Mouse (Mus musculus) midbrain, embryonic 11.5 days (tissue): ENCODE data around the gene Bmpr1a. TPM values are rescaled to one million over a fixed set of nuclear protein-coding genes. Genes with fewer than 3 reads are reported as not detected.

ENCODE experiments used
- ATAC-seq: fragments of 200-750 bp; cut with Nextera tagmentation; 2 replicates; pipeline ENCODE4 v1.8.0; 2017; ENCODE audit warnings: moderate TSS enrichment, moderate library complexity; ENCODE audit not compliant: low FRiP score
- DNase-seq: peaks from one replicate; pipeline ENCODE4 v3.0.0; 2015; ENCODE audit warnings: low spot score; ENCODE audit errors: missing footprints
- H3K27ac ChIP-seq: fragments of 300-500 bp; sonication (generic); 2 replicates; pipeline ENCODE4 v1.5.1; 2014; ENCODE audit warnings: low read depth, low read length
- H3K27me3 ChIP-seq: fragments of 300-500 bp; sonication (generic); 2 replicates; pipeline ENCODE4 v1.6.1; 2014; ENCODE audit warnings: mild to moderate bottlenecking, low read length, moderate library complexity, mixed read lengths; ENCODE audit not compliant: control insufficient read depth, insufficient read depth
- H3K36me3 ChIP-seq: fragments of 300-500 bp; sonication (generic); 2 replicates; pipeline ENCODE4 v1.6.1; 2014; ENCODE audit warnings: mild to moderate bottlenecking, low read length, moderate library complexity, mixed read lengths; ENCODE audit not compliant: control insufficient read depth, insufficient read depth
- H3K4me1 ChIP-seq: fragments of 300-500 bp; sonication (generic); 2 replicates; pipeline ENCODE4 v1.6.1; 2014; ENCODE audit warnings: low read length; ENCODE audit not compliant: control insufficient read depth, insufficient read depth
- H3K4me2 ChIP-seq: fragments of 300-500 bp; sonication (generic); 2 replicates; pipeline ENCODE4 v1.6.1; 2014; ENCODE audit warnings: mild to moderate bottlenecking, moderate library complexity
- H3K4me3 ChIP-seq: fragments of 300-500 bp; sonication (generic); 2 replicates; pipeline ENCODE4 v1.5.1; 2014; ENCODE audit warnings: low read depth, low read length
- H3K9ac ChIP-seq: fragments of 300-500 bp; sonication (generic); 2 replicates; pipeline ENCODE4 v1.6.1; 2014; ENCODE audit warnings: low read length
- H3K9me3 ChIP-seq: fragments of 300-500 bp; sonication (generic); 2 replicates; pipeline ENCODE4 v1.6.1; 2016; ENCODE audit warnings: low read length; ENCODE audit not compliant: control insufficient read depth
- WGBS: fragments of 180-500 bp; shearing (Covaris S2); extraction: QIAGEN DNeasy Blood & Tissue Kit; methylation state at CpG from one replicate; pipeline ENCODE4 v1.1.7; 2014; 5-methylcytosine and 5-hydroxymethylcytosine counted together
- polyA plus RNA-seq: library from polyadenylated mRNA; unstranded; fragments of >200 nt; fragmentation: Nextera tagmentation; extraction: Ambion mirVana; gene quantifications from 2 replicates; pipeline ENCODE4 v1.2.1, GENCODE M21; 2014

Bmpr1a gene
- polyA plus RNA-seq, 1 experiment from 2014 or later = 44.4 TPM

GRCm38 (mm10) chr14:34377121-34377520 is 126.0 kb downstream of the Bmpr1a start:
- no peaks in the 10 kb centered on the region for H3K36me3 ChIP-seq
- DNase-seq (no peak), ATAC-seq (no peak)
- no peaks in the 10 kb centered on the region; the same call in none of the 2 replicates for H3K4me1 ChIP-seq
- H3K27me3 ChIP-seq = no peaks in the 10 kb centered on the region
- H3K4me3 ChIP-seq = no peak overlapping the region
- 78% methylated on average over 4 of the region's 4 CpGs for WGBS
- no peak overlapping the region for H3K9ac ChIP-seq
- H3K27ac ChIP-seq = no peak overlapping the region
- H3K4me2 ChIP-seq = no peak overlapping the region
- no peaks in the 10 kb centered on the region for H3K9me3 ChIP-seq

GRCm38 (mm10) chr14:34375941-34376340 is 127.2 kb downstream of the Bmpr1a start:
- DNase-seq = no peak
- H3K4me2 ChIP-seq = no peak overlapping the region
- WGBS = 84% methylated on average over 5 of the region's 5 CpGs
- H3K4me1 ChIP-seq = no peaks in the 10 kb centered on the region; the same call in none of the 2 replicates
- no peak overlapping the region for H3K9ac ChIP-seq
- H3K9me3 ChIP-seq = no peaks in the 10 kb centered on the region
- H3K27ac ChIP-seq = no peak overlapping the region
- no peaks in the 10 kb centered on the region for H3K36me3 ChIP-seq
- H3K4me3 ChIP-seq = no peak overlapping the region
- ATAC-seq = no peak
- H3K27me3 ChIP-seq = no peaks in the 10 kb centered on the region

GRCm38 (mm10) chr14:34375415-34375904 is 127.7 kb downstream of the Bmpr1a start, which contains the start of gene Mmrn2:
Gene Mmrn2, plus strand, starts transcription at chr14:34375465.
- Histone ChIP-seq H3K4me1 (no peaks in the 10 kb centered on the region; the same call in none of the 2 replicates), H3K27me3 (no peaks in the 10 kb centered on the region), H3K27ac (no peak within 1 kb of the TSS), H3K9me3 (no peaks in the 10 kb centered on the region), H3K4me2 (no peak within 1 kb of the TSS), H3K36me3 (no peaks in the 10 kb centered on the region), H3K4me3 (no peak within 1 kb of the TSS), H3K9ac (no peak within 1 kb of the TSS)
- ATAC-seq (no peak), DNase-seq (no peak)
- WGBS = 81% methylated on average over 13 of the region's 13 CpGs

GRCm38 (mm10) chr14:34374577-34374976 is 128.6 kb downstream of the Bmpr1a start, which contains the start of gene Sncg:
Gene Sncg, minus strand, starts transcription at chr14:34374789.
- Histone ChIP-seq H3K4me3 (no peak within 1 kb of the TSS), H3K9ac (no peak within 1 kb of the TSS), H3K36me3 (no peaks in the 10 kb centered on the region), H3K27ac (no peak within 1 kb of the TSS), H3K4me1 (no peaks in the 10 kb centered on the region; the same call in none of the 2 replicates), H3K9me3 (no peaks in the 10 kb centered on the region), H3K4me2 (no peak within 1 kb of the TSS), H3K27me3 (no peaks in the 10 kb centered on the region)
- ATAC-seq (no peak), DNase-seq (no peak)
- WGBS = 77% methylated on average over 10 of the region's 10 CpGs

GRCm38 (mm10) chr14:34373581-34373980 is 129.6 kb downstream of the Bmpr1a start:
- Histone ChIP-seq H3K27me3 (no peaks in the 10 kb centered on the region), H3K4me2 (no peak overlapping the region), H3K27ac (no peak overlapping the region), H3K36me3 (no peaks in the 10 kb centered on the region), H3K4me3 (no peak overlapping the region), H3K9me3 (no peaks in the 10 kb centered on the region), H3K9ac (no peak overlapping the region), H3K4me1 (no peaks in the 10 kb centered on the region; the same call in 1 of the 2 replicates)
- DNase-seq (no peak), ATAC-seq (no peak)
- WGBS = 78% methylated on average over 6 of the region's 6 CpGs

- WGBS = 81% methylated on average over 6 of the region's 6 CpGs
- no peaks in the 10 kb centered on the region for H3K9me3 ChIP-seq
- H3K4me1 ChIP-seq = no peaks in the 10 kb centered on the region; the same call in 1 of the 2 replicates
- H3K27me3 ChIP-seq = no peaks in the 10 kb centered on the region
- H3K4me3 ChIP-seq = no peak overlapping the region
- no peak overlapping the region for H3K4me2 ChIP-seq
- no peak overlapping the region for H3K9ac ChIP-seq
- no peaks in the 10 kb centered on the region for H3K36me3 ChIP-seq
- ATAC-seq (peak; percentile 53; the same call in 1 of the 2 replicates), DNase-seq (no peak)
- H3K27ac ChIP-seq = no peak overlapping the region
These were observed 130.5 kb downstream of the Bmpr1a start for GRCm38 (mm10) chr14:34372646-34373045.

GRCm38 (mm10) chr14:34371763-34372162 is 131.4 kb downstream of the Bmpr1a start:
- DNase-seq = no peak
- Histone ChIP-seq H3K4me3 (no peak overlapping the region), H3K27me3 (no peaks in the 10 kb centered on the region), H3K4me1 (no peaks in the 10 kb centered on the region; the same call in 1 of the 2 replicates), H3K9me3 (no peaks in the 10 kb centered on the region), H3K9ac (no peak overlapping the region), H3K27ac (no peak overlapping the region), H3K36me3 (no peaks in the 10 kb centered on the region), H3K4me2 (no peak overlapping the region)
- no peak for ATAC-seq
- 87% methylated on average over 2 of the region's 2 CpGs for WGBS

GRCm38 (mm10) chr14:34370921-34371320 is 132.2 kb downstream of the Bmpr1a start:
- DNase-seq (no peak), ATAC-seq (no peak)
- 88% methylated on average over 3 of the region's 3 CpGs for WGBS
- Histone ChIP-seq H3K4me3 (no peak overlapping the region), H3K27ac (no peak overlapping the region), H3K9ac (no peak overlapping the region), H3K27me3 (no peaks in the 10 kb centered on the region), H3K4me2 (no peak overlapping the region), H3K36me3 (no peaks in the 10 kb centered on the region), H3K9me3 (no peaks in the 10 kb centered on the region), H3K4me1 (no peaks in the 10 kb centered on the region; the same call in 1 of the 2 replicates)

GRCm38 (mm10) chr14:34370203-34370602 is 132.9 kb downstream of the Bmpr1a start:
- Histone ChIP-seq H3K27me3 (no peaks in the 10 kb centered on the region), H3K36me3 (no peaks in the 10 kb centered on the region), H3K27ac (no peak overlapping the region), H3K4me2 (no peak overlapping the region), H3K4me3 (no peak overlapping the region), H3K9me3 (no peaks in the 10 kb centered on the region), H3K9ac (no peak overlapping the region), H3K4me1 (no peaks in the 10 kb centered on the region; the same call in 1 of the 2 replicates)
- DNase-seq = no peak
- ATAC-seq = no peak
- WGBS = 52% methylated on average over 3 of the region's 3 CpGs
